Mouse (Mus musculus): Measurements from ENCODE around the gene Smad9.

Gene Smad9

DNA sequence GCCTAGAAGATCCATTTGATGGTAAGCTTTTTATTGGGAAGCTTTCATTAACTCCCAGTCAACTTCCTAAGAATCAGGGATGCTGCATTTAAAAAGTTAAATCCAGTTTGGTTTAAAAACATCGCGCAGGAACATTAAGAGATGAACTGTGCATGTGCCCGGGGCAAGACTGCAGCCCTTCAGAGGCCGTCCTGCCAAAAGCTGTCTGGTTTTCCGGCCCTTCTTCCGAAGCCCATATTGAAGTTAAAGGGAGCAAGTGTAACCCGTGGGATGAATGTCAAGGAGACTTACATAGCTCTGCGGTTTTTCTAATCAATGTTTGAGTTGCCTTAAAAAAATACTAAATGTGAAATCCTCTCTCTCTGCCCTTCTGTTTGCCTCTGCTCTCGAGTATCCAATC lies 3.8 kb downstream of the Smad9 start:
- no peak for DNase-seq

DNA sequence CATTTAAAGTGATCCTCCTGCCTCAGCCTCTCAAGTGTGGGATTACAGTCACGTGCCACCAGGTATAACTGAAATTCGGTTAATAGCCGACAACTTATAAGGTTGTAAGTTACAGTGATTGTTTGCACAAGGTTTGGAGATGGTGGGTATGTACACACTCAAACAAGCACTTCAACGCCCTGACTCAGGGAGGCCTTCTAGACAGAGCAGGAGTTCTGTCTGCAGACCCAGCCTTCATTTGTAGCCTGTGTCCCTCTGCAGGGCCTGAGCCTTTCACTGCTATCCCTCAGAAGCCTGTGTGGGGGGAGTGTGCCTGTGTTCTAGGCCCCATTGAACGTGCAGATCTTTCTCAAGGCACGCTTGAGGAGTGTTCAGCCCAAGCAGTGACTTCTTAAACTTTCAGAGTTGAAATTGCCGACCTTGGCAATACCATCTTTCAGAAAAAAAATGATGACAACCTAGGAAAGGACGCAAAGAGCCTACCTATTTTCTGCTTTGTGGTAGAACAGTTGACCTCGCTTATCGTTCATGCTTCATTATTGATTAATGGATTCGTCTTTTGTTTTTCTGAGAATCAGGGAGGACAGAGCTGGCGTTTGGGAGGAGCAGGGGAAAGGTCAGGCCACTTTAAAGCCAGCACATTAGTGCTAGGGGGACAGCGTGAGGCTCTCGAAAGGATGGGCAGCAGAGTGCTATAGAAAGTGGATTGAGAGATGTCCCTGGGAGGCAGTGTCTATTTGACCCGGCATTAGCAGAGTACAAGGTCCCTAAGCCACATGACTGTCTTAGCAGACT lies 5.1 kb downstream of the Smad9 start:
- no peak for DNase-seq

DNA sequence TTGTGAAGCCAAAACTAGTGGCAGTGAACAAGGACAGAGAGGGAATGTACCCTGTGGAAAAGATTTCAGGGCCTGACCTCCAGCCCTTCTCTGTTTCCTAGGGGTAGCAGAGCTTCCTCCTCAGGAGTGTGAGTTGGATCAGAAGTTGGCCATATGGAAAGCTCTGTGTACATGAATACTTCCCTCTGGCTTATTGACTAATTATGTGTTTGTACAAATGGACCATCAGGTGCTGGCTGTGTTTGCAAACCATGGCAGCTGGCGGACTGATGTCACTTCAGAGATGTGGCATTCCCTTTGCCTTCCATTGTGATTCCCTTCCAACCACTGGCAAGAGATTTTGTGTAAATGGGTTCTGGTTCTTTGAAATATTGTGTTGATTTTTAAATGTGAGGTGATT lies 5.9 kb downstream of the Smad9 start:
- no peak for DNase-seq

DNA sequence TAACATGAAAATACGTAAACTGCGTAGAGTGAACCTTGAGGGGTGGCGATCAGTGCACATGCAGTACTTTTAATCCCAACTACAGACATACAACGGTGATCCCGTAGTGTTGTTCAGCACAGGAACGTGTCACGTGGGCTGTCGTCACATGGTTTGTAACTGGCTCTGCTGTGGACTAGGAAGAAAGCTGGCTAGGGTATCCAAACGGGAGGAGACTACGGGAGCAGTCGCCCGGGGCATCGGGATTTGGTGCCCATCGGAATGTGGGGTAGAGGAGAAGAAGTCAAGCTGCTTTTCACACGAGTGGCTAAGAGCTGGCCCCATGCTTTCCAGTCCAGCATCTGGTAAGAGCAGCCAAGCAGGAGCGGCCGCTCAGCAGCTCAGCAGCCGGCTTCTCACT lies 9.0 kb downstream of the Smad9 start:
- no peak for DNase-seq

DNA sequence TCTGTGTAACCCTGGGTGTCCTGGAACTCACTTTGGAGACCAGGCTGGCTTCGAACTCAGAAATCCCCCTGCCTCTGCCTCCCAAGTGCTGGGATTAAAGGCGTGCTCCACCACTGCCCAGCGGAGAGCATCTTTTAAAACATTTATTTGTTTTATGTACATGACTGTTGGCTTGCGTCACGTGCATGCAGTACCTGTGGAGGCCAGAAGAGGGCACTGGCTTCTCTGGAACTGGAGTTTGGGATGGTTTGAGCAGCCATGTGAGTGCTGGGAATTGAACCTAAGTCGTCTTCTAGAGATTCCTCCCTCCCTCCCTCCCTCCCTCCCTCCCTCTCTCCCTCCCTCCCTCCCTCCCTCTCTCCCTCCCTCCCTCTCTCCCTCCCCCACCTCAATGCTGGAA lies 10.1 kb downstream of the Smad9 start:
- peak; percentile 28 to 32 for DNase-seq

DNA sequence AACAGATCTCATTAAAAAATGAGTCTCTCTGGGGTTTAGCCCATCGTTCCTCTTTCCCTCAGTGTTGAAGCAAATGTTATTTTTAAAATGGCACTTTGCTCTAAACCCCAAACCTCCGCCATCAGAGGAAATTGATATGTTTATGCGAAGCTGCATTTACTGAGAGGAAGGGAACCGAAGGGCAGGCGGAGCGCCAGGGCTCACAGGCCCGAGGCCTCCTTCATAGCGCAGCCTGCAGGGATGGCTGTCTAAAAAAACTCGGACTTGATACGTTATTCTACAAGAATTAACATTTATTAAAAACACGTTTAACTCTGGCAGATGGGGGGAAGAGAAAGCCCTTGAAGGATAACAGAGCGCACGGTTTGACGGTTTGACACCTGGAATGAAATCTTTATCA lies 10.7 kb downstream of the Smad9 start:
- DNase-seq = no peak

DNA sequence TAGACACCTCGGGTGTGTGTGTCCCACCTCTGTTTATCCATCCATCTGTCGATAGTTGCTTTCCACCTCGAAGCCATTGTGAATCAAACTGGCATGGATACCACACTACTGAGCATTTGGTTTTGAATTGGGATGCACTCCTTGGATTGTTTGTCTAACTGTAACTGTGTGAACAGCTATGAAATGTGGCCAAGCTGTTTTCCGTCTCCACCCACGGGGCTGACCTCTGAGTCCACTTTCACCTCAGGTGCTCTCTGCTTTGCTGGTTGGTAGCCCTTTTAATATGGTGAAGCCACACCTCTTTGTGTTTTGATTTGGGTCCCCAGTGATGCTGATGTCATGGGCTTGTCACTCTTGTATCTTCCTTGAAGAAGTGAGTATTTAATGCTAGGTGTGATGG lies 11.4 kb downstream of the Smad9 start:
- DNase-seq = no peak

DNA sequence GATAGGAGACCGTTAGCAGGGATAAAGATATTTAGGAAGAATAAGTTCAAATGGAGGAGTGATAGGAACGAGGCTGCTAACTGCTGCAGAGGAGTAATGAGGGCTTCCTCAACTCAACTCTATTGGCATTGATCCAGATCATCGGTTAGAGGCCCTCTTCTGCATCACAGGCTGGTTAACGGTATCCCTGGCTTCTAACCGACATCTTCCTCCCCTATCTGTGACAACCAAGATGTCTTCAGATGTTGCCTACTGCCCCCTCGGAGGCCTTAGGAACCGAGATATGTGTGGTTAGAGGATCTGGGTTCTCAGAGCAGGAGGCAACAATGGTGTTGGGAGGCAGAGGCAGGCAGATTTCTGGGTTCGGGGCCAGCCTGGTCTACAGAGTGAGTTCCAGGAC lies 13.2 kb downstream of the Smad9 start:
- DNase-seq = no peak

DNA sequence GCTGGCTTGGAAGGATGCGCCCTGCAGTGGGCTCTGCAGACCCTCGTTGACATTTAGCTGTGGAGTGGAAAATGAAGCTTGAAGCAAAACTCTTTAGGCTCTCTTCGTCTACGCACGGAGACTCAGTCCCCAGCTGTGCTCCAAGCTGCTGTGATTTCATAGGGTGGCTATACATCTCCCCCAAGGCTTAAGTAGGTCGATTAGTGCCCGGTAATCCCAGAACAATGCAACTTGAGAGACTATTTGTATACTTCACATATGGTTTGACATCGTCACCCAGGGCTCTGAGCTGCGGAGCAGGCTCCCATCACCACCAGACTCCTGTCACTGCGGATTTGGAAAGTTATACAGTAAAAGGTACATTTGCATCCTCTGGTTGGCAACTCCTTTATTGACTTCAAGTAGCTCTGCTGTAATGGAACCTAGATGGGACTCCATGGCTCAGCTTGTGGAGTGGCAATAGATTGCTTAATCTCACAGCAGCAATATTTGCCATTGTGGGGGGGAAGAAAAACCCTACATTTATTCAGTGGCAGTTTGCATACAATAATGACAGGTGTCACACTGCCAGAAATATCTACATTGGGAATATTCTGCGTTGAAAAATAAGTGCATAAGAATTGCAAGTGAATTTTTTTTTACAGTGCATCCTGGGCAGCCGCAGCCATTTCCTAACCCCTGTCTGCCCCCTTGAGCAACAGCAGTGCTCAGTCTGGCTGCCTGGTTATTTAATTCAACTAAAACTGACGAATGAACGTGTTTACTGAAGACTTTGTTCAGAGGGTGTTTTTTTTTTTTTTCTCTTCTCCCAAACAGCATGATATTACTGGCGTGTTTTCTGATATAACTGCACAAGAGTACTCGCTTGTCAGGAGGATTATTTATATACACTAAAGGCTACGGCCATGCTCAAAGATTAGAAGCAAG lies 14.2 kb downstream of the Smad9 start:
- no peak for DNase-seq

DNA sequence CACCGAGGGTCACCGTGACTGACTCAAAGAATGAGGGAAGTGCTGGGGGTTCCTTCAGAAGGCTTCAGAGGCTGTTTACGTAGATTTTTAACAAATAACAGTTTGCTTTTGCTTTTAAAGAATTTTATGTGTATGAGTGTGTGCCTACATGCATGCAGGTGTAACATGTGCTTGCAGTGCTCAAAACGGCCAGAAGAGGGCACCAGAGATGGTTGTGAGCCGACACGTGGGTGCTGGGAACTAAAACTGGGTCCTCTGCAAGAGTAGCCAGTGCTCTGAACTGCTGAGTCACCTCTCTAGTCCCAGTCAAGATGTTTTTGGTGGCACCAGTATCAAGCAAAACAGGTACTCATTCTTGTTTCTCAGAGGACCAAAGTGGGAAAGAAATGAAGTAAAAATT lies 18.2 kb downstream of the Smad9 start:
- DNase-seq = no peak

DNA sequence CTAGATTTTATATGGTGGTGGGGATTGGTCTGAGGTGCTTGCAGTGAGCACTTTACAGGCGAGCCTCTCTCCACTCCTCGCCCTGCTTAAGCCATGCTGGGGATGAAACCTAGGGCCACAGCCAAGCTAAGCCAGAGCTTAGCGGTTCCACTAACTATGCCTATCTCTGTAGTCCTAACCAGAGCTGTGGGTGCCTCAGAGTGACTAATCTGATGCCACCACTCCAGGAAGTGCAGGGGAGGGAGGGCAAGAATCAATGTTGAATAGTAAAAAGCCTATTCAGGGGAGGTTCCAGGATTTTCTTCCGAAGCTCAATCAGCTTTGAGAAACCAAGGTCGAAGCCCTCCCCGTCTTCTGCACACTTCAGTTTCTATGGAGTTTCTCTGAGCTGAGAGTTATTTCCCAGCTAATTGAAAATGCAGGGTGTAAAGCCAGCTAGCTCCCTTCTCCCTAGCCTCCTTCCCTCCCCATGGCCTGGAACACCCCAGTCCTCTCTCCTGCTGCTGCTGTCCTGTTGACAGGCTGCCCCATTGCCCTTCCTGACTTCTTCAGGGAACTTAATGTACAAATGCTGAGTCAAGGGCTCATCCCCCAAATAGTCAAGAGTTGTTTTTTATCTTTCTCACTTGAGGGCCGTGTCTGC lies 20.7 kb downstream of the Smad9 start:
- DNase-seq = no peak

DNA sequence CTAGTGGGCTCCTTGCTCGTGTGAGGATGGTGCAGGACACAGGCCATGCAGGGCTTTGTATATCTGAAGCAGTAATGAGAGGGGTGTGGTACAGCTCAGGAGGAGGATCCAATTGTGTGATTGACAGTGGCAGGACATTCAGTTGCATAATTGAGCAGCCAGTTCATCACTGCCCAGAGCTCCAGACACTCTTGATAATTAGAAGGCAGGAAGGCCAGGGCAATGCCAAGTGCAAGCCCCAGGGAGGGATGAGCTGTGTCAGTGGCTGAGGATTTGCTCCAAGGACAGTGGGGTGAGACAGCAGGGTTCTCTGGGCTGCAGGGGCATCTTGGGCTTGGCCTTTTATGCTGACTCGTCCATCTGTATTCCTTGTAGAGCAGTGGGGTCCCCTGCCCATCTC lies 35.2 kb downstream of the Smad9 start:
- DNase-seq = no peak

DNA sequence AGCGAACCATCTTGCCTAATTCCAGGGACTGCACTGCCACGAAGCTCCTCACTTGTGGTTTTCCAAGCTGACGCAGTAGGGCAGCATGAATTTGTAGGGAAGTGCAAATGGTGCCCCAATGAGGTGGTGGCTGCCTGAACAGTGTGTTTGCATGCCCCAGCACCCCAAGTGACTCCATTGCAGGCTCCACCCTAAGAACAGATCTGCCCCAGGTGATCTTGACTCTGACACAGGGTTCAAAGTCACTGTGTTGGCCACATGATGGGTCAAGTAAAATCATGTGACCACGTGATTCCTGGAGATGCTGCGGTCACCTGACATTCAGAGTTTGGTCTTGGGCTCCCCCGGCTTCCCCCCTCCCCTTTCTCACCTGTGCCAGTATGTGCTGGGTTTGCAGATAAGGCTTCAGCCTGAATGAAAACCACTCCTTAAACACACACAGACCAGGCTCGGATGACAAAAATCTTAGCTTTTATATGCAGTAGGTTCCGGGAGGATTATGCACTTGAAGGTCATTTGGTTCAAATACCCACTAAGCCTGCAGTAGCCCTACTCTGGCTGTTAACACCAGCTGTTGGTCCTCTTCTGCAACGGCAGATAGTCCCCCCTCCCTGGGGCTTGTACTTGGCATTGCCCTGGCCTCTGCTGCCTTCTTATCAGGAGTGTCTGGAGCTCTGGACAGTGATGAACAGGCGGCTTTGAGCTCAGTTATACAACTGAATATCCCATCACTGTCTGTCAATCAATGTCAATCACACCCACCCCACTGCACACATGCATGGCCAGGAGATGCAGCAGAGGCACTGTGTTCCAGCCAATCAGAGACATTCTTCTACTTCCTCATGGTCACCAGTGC lies 36.7 kb downstream of the Smad9 start:
- no peak for DNase-seq

DNA sequence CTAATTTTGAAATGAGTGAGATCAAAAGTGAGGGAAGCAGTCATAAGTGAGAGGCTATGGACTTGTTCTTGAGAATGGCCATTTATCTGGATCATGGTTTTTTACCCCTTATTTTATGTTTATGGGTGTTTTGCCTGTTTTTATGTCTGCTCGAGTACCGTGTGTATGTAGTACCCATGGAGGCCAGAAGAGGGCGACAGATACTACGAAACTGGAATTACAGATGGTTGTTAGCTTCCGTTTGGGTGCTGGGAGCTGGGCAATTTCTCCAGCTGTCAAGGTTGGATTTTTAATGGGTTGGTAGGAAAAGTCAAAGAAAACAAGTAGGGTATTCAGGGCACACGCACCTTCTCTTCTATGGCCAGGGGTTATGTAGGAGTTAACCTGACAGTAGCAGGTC lies 38.4 kb downstream of the Smad9 start:
- peak; percentile 27 to 32 for DNase-seq

DNA sequence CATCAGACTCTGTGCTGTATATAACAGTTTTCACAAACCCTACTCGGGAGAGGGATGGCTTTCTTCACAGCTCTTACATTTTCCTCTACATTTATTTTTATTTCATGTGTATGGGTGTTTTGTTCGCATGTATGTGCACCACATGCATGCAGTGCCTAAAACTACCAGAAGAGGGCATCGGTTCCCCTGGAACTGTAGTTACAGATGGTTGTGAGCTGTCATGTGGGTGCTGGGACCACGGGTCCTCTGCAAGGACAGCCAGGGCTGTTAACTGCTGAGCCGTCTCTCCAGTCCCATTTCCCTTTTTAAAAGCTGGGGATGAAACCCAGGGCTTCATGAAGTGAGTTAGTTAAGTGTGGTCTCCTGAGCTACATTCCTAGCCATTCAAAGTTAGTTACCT lies 40.0 kb downstream of the Smad9 start:
- peak; percentile 23 to 26 for DNase-seq

DNA sequence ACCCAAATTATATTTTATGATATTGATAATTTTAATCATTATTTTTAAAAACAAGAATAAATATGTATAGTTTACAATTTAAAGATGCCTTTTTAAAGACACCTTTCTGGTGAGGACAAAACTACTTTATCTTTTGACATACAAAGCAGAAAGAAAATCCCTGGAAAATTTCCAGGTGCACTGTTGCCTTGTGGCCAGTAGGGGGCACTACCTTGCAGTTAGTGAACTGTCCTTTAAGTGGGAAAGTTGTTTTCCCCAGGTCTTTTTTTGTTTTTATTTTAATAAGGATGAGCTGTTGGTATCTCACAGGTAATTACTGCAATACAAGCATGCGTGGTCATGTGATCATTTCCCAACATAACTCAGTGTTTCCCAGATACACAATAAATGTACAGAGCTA lies 40.4 kb downstream of the Smad9 start:
- no peak for DNase-seq

DNA sequence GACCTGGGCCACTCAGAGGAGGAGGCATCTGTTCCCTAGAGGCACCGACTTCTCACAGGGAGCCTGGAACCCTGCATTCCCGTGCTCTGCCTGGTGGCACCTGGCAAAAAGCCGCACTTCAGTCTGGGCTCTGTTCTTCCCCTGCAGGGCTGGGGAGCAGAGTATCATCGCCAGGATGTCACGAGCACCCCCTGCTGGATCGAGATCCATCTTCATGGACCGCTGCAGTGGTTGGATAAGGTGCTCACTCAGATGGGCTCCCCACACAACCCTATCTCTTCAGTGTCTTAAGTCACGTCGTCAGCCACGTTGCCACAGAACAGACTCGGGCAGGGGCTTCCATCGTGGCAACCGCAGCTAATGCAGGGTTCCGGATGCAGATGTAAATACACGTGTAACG lies 41.8 kb downstream of the Smad9 start:
- DNase-seq = peak; percentile 31 to 32

DNA sequence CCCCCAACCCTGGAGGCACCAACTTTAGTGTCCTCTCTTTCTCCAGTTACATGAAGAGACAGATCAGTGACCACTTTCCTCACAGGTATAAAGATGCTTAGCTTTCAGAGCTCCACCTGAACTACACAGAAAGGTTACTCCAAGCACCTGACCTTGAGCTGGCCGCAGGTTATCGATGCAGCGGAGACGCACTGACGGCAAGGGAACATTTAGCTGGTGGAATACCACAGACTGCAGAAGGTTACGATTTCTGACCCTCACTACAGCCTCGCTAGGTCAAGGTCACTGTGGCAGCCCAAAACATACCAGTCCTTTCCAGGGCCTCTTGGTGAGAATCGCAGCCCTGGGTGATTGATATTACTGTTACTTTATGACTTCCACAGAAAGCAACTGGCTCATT lies 48.3 kb downstream of the Smad9 start:
- DNase-seq = no peak

DNA sequence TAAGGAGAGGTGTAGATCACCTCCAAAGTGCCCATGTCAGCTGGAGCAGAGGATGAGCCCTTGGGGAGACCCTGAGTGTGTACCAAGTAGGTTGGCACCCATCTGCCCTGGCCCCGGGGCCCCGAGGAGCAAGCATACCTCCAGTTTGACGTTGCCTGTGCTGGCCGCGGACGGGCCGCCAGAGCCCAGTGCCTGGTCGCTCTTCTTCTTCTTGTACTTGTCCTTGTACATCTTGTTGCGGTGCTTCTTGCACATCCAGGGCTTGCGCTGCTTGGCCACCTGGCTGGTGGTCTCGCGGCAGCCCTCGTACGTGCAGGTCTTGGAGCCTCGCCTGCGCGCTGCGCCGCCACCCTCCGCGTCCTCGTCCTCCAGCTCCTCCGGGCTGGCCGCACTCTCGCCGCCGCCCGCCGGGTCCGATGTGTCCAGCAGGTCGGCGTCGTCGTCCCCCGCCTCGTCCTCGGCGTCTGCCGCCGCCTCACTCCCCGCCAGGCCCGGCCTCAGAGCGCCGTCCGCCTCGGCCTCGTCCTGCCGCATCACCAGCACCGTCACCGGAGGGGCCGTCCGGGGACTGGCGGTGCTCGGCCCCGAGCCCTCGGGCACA lies 51.8 kb downstream of the Smad9 start:
- DNase-seq = no peak

DNA sequence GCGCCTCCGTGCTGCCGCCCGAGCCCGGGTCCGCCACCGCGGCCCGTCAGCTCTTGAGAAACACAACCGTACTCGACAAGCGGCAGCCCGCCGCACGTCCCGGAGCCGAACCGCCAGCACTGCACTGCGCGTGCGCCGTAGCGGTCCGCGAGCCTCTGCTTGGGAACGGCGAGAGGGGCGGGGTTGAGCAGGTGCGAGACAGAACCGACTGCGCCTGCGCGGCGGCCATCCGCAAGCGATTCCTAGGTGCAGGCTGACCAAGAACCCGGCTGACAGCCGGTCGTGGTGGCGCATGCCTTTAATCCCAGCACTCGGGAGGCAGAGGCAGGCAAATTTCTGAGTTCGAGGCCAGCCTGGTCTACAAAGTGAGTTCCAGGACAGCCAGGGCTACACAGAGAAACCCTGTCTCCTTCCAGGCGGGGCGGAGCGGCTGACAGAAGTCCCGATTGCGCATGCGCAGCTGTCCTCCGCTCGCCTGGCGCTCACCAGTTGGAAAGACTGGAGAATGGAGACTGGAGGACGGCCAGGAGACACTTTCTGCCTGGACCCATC lies 52.4 kb downstream of the Smad9 start, which contains the start of gene Rfxap:
TSS of gene Rfxap (minus strand) at position 126 of the 552 bp plus-strand sequence.
- peak; percentile 95 to 96 for DNase-seq

DNA sequence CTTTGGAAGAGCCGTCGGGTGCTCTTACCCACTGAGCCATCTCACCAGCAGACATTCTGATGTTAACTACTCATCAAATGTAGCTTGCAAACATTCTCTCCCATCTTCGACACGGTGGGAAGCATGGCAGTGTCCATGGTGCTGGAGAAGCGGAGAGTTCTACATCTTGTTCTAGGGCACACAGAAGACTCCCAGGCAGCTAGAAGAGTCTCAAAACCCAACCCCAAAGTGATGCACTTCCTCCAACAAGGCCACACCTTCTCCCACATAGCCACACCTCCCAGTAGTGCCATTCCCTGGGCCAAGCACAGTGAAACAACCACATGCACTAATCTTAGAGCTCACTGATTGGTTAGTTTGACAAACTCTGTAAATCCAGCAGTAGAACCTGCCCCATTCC lies 53.7 kb downstream of the Smad9 start:
- DNase-seq = peak; percentile 42 to 51

DNA sequence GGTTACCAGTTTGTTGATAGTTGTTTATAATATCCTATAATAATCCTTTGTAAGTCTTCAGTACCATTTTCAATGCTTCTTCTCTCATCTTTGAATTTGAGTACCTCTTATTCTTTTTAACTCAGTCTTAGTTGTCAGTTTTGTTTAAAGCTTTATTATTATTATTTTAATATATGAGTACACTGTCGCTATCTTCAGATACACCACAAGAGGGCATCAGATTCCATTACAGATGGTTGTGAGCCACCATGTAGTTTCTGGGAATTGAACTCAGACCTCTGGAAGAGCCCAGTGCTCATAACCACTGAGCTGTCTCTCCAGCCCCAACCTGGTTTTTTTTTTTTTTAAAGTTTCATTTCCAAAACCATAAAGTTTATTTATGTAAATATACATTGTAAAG lies 56.2 kb downstream of the Smad9 start:
- DNase-seq = no peak

All from B cell, adult 2 months (primary cell).